Mouse (Mus musculus) gastrocnemius, adult 2 months (tissue): Measurements from ENCODE around the gene Anxa1. TPM values are rescaled to one million over a fixed set of nuclear protein-coding genes. Genes with fewer than 3 reads are reported as not detected.

ENCODE experiments used
- DNase-seq: peaks from one replicate; pipeline ENCODE4 v3.0.0; 2022
- H3K27ac ChIP-seq: fragments of 200-600 bp; 2 replicates; pipeline ENCODE4 v1.8.1; 2022; ENCODE audit warnings: mild to moderate bottlenecking
- H3K4me3 ChIP-seq: fragments of 200-600 bp; 2 replicates; pipeline ENCODE4 v1.8.1; 2022; ENCODE audit warnings: mild to moderate bottlenecking, moderate library complexity
- CTCF ChIP-seq: fragments of 200-600 bp; IDR thresholded peaks from 2 replicates; pipeline ENCODE4 v1.8.1; 2022; ENCODE audit warnings: antibody characterized with exemption, mild to moderate bottlenecking, moderate library complexity
- intact Hi-C: fragments of 180-260 bp; cut with DNase I; formaldehyde crosslinking; loops from one replicate; pipeline ENCODE4 v1.15.1; 2025
- long read RNA-seq, 2 experiments: library from polyadenylated mRNA; stranded (forward); transcript quantifications; one replicate each; pipeline ENCODE4 v2.0.0; 2021
- total RNA-seq, 2 experiments: library from RNA; stranded (reverse); gene quantifications; 2 replicates each; pipeline ENCODE4 v1.2.3; 2021

Anxa1 gene
- 10 to 100 TPM; 12.0 to 19.1 TPM for total RNA-seq
- long read RNA-seq, experiment 1, transcript Anxa1-201 (13 exons, 1,674 nt): major isoform, 40 of 41 reads
- long read RNA-seq, experiment 1, partial matches to known transcripts: 0 of 41 reads
- long read RNA-seq, experiment 1, other reads (novel, unspliced or antisense): 1 of 41 reads
- long read RNA-seq, experiment 2, transcript Anxa1-201 (13 exons, 1,674 nt): major isoform, 14 of 15 reads
- long read RNA-seq, experiment 2, partial matches to known transcripts: 0 of 15 reads
- long read RNA-seq, experiment 2, other reads (novel, unspliced or antisense): 1 of 15 reads

- intact Hi-C loops: no loop called here
- peak within 1 kb of the TSS; percentile 71 for H3K4me3 ChIP-seq
- H3K27ac ChIP-seq: peak within 1 kb of the TSS; percentile 82
- TF ChIP-seq CTCF: no peak
- peak; percentile 49 for DNase-seq
These were observed at the start of gene Anxa1 for GRCm38 (mm10) chr19:20390455-20390994. Gene Anxa1, minus strand, starts transcription at chr19:20390944.

- intact Hi-C loops: no loop called here
- no peak overlapping the region for H3K4me3 ChIP-seq
- no peak overlapping the region for H3K27ac ChIP-seq
- DNase-seq: peak; percentile 46
- no peak for TF ChIP-seq CTCF
These were observed 46.3 kb upstream of the Anxa1 start for GRCm38 (mm10) chr19:20437043-20437442.

- Histone ChIP-seq H3K4me3 (no peak overlapping the region), H3K27ac (no peak overlapping the region)
- peak; percentile 72 for DNase-seq
- intact Hi-C loops: loop anchor here (2.0 kb wide), 1 partner anchor 72 kb away; no protein-coding TSS in a partner anchor
- TF ChIP-seq CTCF: peak; percentile 90
These were observed 43.8 kb upstream of the Anxa1 start for GRCm38 (mm10) chr19:20434541-20434940.

- no peak for DNase-seq
- no peak for TF ChIP-seq CTCF
- intact Hi-C loops: loop anchor here (2.0 kb wide), 1 partner anchor 71 kb away; no protein-coding TSS in a partner anchor
- no peak overlapping the region for H3K27ac ChIP-seq
- H3K4me3 ChIP-seq: no peak overlapping the region
These were observed 43.2 kb upstream of the Anxa1 start for GRCm38 (mm10) chr19:20433966-20434365.

GRCm38 (mm10) chr19:20426443-20427161, 35.9 kb upstream of the Anxa1 start:
- Histone ChIP-seq H3K27ac (no peak overlapping the region), H3K4me3 (no peak overlapping the region)
- TF ChIP-seq CTCF: no peak
- intact Hi-C loops: no loop called here
- no peak for DNase-seq

GRCm38 (mm10) chr19:20411276-20411675, 20.5 kb upstream of the Anxa1 start:
- no peak for TF ChIP-seq CTCF
- Histone ChIP-seq H3K27ac (no peak overlapping the region), H3K4me3 (no peak overlapping the region)
- intact Hi-C loops: no loop called here
- DNase-seq: no peak

GRCm38 (mm10) chr19:20409541-20410528, 19.1 kb upstream of the Anxa1 start:
- H3K4me3 ChIP-seq: no peak overlapping the region
- intact Hi-C loops: no loop called here
- no peak for TF ChIP-seq CTCF
- no peak overlapping the region for H3K27ac ChIP-seq
- no peak for DNase-seq

GRCm38 (mm10) chr19:20406475-20406874, 15.7 kb upstream of the Anxa1 start:
- Histone ChIP-seq H3K27ac (no peak overlapping the region), H3K4me3 (no peak overlapping the region)
- TF ChIP-seq CTCF: no peak
- DNase-seq: no peak
- intact Hi-C loops: no loop called here

- H3K4me3 ChIP-seq: no peak overlapping the region
- no peak for DNase-seq
- intact Hi-C loops: no loop called here
- no peak overlapping the region for H3K27ac ChIP-seq
- TF ChIP-seq CTCF: no peak
These were observed 14.3 kb upstream of the Anxa1 start for GRCm38 (mm10) chr19:20405015-20405414.

GRCm38 (mm10) chr19:20403740-20404139, 13.0 kb upstream of the Anxa1 start:
- Histone ChIP-seq H3K4me3 (no peak overlapping the region), H3K27ac (no peak overlapping the region)
- no peak for TF ChIP-seq CTCF
- no peak for DNase-seq
- intact Hi-C loops: no loop called here

- no peak overlapping the region for H3K4me3 ChIP-seq
- no peak for DNase-seq
- no peak overlapping the region for H3K27ac ChIP-seq
- no peak for TF ChIP-seq CTCF
- intact Hi-C loops: no loop called here
These were observed 12.5 kb upstream of the Anxa1 start for GRCm38 (mm10) chr19:20403219-20403618.

- Histone ChIP-seq H3K4me3 (no peak overlapping the region), H3K27ac (no peak overlapping the region)
- TF ChIP-seq CTCF: no peak
- intact Hi-C loops: no loop called here
- DNase-seq: no peak
These were observed 11.9 kb upstream of the Anxa1 start for GRCm38 (mm10) chr19:20402516-20403200.
